Mouse (Mus musculus): Measurements from ENCODE around the gene Ccdc180.

The Ccdc180 gene

GRCm38 (mm10) chr4:45971806-45972447 lies 81.8 kb downstream of the Ccdc180 start:
- DNase-seq (ENCODE audit: low spot score in 2 of 2), result peak; percentile 99 to 100

- peak in 1 of 2 experiments; percentile 51 for DNase-seq (ENCODE audit: low spot score in 2 of 2)
These were observed 82.3 kb downstream of the Ccdc180 start for GRCm38 (mm10) chr4:45972448-45972854.

DNA sequence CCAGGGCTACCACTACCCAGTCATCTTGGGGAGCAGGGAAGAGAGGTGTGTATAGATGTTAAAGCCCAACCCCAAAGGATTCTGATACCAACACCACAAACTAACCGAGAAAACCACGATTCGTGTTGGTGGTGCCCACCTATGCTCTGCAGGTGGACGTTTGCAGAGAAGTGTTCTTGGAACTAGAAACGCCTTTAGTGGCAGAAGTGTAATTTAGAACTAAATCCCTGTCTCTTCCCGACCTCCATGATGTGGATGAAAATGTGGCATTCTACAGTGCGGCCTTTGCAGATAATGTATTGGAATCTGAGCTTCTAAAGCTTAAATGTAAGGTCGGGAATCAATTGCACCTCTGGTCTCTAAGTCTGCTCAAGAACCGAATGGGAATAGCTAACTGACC lies 82.8 kb downstream of the Ccdc180 start:
- DNase-seq (ENCODE audit: low spot score in 2 of 2), result no peak

DNA sequence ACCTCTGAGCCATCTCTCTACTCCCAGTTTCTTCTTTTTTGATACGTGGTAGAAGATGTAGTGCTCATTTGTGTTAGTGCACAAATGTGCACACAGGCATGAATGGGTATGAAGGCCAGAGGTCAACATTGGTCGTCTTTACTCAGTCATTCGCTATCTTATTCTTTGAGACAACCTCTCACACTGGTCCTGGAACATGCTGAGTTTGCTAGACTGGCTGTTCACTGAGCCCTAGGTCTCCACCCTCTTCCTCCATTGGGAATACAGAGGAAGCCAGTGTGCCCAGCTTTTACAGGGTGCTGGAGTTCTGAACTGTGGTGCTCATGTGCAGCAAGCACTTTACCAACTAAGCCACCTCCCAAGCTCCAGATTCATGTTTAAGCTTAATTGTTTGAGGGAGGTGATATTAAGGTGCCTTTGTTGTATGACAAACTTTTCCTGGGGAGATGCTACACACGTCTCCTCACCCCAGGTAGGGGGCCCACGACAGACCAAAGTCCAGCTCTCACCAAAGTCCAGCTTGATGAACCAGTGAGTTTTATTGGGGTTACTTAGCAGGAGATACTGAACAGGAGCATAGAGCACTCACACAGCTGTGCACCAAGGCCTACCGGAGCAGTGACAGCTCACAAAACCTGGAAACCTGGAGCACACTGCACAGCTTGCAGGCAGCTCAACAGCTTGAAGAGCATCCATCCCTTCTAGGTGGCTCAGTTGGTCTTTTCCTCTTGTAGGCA lies 87.0 kb downstream of the Ccdc180 start:
- no peak for DNase-seq (ENCODE audit: low spot score in 2 of 2)

- no peak for DNase-seq (ENCODE audit: low spot score in 2 of 2)
These were observed 89.8 kb downstream of the Ccdc180 start for GRCm38 (mm10) chr4:45979916-45980315.

- DNase-seq (ENCODE audit: low spot score in 2 of 2), result no peak
These were observed 91.0 kb downstream of the Ccdc180 start for GRCm38 (mm10) chr4:45981054-45981453.

- no peak for DNase-seq (ENCODE audit: low spot score in 2 of 2)
These were observed 100.5 kb downstream of the Ccdc180 start for GRCm38 (mm10) chr4:45990427-45991135.

GRCm38 (mm10) chr4:45998536-45998935 lies 108.4 kb downstream of the Ccdc180 start:
- DNase-seq (ENCODE audit: low spot score in 2 of 2), result no peak

Measured in urinary bladder, postnatal 36 days (tissue).